Mouse (Mus musculus): ENCODE data around the gene Fbxo21. TPM values are rescaled to one million over a fixed set of nuclear protein-coding genes. Genes with fewer than 3 reads are reported as not detected.

Fbxo21 gene
- 61.2 and 65.7 TPM in 2 replicates for polyA plus RNA-seq (2015; fragmentation: Nextera tagmentation; extraction: Ambion mirVana)

GRCm38 (mm10) chr5:117976657-117977500 lies at the start of gene Fbxo21:
Gene Fbxo21, plus strand, starts transcription at chr5:117976730.
- Histone ChIP-seq H3K4me3 (replicated peaks) (peak within 1 kb of the TSS; percentile 100), H3K9me3 (no peaks in the 10 kb centered on the region), H3K27ac (peak within 1 kb of the TSS; percentile 82), H3K4me2 (peak within 1 kb of the TSS; percentile 79), H3K36me3 (peaks cover 2% of the 10 kb centered on the region), H3K27me3 (replicated peaks) (no peaks in the 10 kb centered on the region), H3K4me1 (peaks cover 22% of the 10 kb centered on the region), H3K9ac (peak within 1 kb of the TSS; percentile 86)
- WGBS = under 1% methylated on average over 83 of the region's 88 CpGs
- peak; percentile 90 for ATAC-seq (ENCODE audit: insufficient read depth, low FRiP score, low read depth)

GRCm38 (mm10) chr5:117928553-117928952 lies 48.0 kb upstream of the Fbxo21 start:
- Histone ChIP-seq H3K36me3 (no peaks in the 10 kb centered on the region), H3K4me3 (replicated peaks) (no peak overlapping the region), H3K4me1 (no peaks in the 10 kb centered on the region), H3K9ac (no peak overlapping the region), H3K27ac (no peak overlapping the region), H3K27me3 (replicated peaks) (no peaks in the 10 kb centered on the region), H3K9me3 (no peaks in the 10 kb centered on the region), H3K4me2 (no peak overlapping the region)
- no peak for ATAC-seq (ENCODE audit: insufficient read depth, low FRiP score, low read depth)
- 89% methylated on average over 2 of the region's 2 CpGs for WGBS

- H3K27ac ChIP-seq = no peak overlapping the region
- no peaks in the 10 kb centered on the region for H3K36me3 ChIP-seq
- H3K4me1 ChIP-seq = no peaks in the 10 kb centered on the region
- ATAC-seq (ENCODE audit: insufficient read depth, low FRiP score, low read depth) = no peak
- H3K4me2 ChIP-seq = no peak overlapping the region
- peaks cover 1% of the 10 kb centered on the region; the same call in 1 of the 2 replicates for H3K27me3 ChIP-seq (replicated peaks)
- WGBS = 82% methylated on average over 2 of the region's 2 CpGs
- no peak overlapping the region for H3K4me3 ChIP-seq (replicated peaks)
- no peak overlapping the region for H3K9ac ChIP-seq
- H3K9me3 ChIP-seq = no peaks in the 10 kb centered on the region
Measured at GRCm38 (mm10) chr5:117932222-117932621, 44.3 kb upstream of the Fbxo21 start.

DNA sequence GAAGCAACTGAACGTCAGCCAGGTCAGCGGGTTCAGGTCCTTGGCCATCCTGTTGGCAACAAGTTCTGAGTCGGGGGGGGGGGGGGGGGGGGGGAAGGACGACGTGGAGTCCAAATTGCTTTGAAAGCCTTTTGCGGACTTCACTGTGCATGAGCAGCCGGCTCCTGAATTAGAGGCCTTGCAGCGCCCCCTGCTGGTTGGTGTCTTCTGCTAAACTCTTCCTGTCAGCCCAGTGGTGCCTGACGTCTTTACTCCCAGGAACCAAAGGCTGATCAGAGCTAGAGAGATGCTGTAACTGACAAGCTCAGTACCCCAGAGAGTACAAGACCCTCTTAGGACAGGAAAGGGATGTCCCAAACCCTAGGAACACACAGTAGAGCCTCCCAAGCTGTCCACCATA lies 43.7 kb upstream of the Fbxo21 start:
- H3K4me3 ChIP-seq (replicated peaks) = no peak overlapping the region
- H3K9ac ChIP-seq = no peak overlapping the region
- no peak for ATAC-seq (ENCODE audit: insufficient read depth, low FRiP score, low read depth)
- H3K4me1 ChIP-seq = no peaks in the 10 kb centered on the region
- H3K9me3 ChIP-seq = no peaks in the 10 kb centered on the region
- no peak overlapping the region for H3K27ac ChIP-seq
- WGBS = 0% methylated on average over 6 of the region's 9 CpGs
- no peaks in the 10 kb centered on the region for H3K36me3 ChIP-seq
- H3K27me3 ChIP-seq (replicated peaks) = peaks cover 3% of the 10 kb centered on the region; the same call in 1 of the 2 replicates
- no peak overlapping the region for H3K4me2 ChIP-seq

DNA sequence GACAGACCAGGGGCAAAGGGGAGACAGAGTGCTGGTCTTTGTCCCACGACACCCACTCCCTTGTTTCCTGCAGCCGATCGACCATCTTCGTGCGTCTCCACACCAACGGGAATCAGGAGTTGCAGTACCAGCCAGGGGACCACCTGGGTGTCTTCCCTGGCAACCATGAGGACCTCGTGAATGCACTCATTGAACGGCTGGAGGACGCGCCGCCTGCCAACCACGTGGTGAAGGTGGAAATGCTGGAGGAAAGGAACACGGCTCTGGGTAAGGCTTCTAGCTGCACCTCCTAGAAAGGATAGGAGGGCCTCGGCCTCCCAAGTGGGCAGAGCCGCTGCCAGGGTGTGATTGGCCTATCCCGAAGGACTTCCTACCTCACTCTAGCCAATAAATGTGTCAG lies 40.2 kb upstream of the Fbxo21 start:
- WGBS = 63% methylated on average over 16 of the region's 16 CpGs
- ATAC-seq (ENCODE audit: insufficient read depth, low FRiP score, low read depth) = no peak

DNA sequence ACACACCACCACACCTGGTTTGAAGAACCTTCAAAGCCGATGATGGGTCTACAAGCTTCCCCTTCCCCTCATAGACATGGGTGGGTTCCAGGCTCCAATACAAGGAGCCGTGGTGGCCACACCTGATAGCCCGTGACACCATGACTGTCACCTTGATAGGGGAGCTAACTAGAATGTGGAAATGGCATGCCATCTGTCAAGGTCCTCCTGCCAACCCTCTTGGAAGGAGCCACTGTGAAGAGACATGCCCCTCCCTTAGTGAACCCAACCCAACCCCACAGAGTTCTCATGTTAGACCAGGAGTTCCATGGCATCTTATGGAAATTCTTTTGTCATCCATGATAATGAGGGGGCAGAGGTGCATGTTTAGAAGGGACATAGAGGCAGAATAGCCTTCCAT lies 39.3 kb upstream of the Fbxo21 start:
- Histone ChIP-seq H3K36me3 (no peaks in the 10 kb centered on the region), H3K27ac (no peak overlapping the region), H3K4me1 (no peaks in the 10 kb centered on the region), H3K9me3 (no peaks in the 10 kb centered on the region), H3K9ac (no peak overlapping the region), H3K27me3 (replicated peaks) (peaks cover 3% of the 10 kb centered on the region; the same call in 1 of the 2 replicates), H3K4me2 (no peak overlapping the region), H3K4me3 (replicated peaks) (no peak overlapping the region)
- ATAC-seq (ENCODE audit: insufficient read depth, low FRiP score, low read depth) = no peak
- WGBS = 79% methylated on average over 3 of the region's 3 CpGs

More for the DNA sequence above, 40.2 kb upstream of the Fbxo21 start:
- no peaks in the 10 kb centered on the region for H3K36me3 ChIP-seq
- no peak overlapping the region for H3K4me2 ChIP-seq
- no peaks in the 10 kb centered on the region for H3K4me1 ChIP-seq
- no peak overlapping the region for H3K9ac ChIP-seq
- H3K9me3 ChIP-seq = no peaks in the 10 kb centered on the region
- no peak overlapping the region for H3K27ac ChIP-seq
- peaks cover 3% of the 10 kb centered on the region; the same call in 1 of the 2 replicates for H3K27me3 ChIP-seq (replicated peaks)
- H3K4me3 ChIP-seq (replicated peaks) = no peak overlapping the region

DNA sequence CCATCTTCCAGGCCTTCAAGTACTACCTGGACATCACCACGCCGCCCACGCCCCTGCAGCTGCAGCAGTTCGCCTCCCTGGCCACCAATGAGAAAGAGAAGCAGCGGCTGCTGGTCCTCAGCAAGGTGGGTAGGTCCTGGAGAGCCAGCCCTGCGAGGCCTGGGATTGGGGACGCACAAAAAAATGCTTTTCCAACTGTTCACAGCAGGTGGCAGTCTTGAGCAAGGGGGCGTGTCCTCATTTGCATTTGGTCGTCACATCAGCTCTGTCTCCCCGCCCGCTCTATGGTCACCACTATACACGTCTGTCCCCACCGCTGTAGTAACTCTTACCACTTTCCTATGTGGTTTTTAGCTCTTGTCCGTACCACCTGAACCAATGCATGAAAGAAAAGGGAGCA lies 38.3 kb upstream of the Fbxo21 start:
- no peak overlapping the region for H3K9ac ChIP-seq
- H3K4me1 ChIP-seq = no peaks in the 10 kb centered on the region
- H3K4me3 ChIP-seq (replicated peaks) = peak overlapping the region; percentile 33
- H3K27me3 ChIP-seq (replicated peaks) = peaks cover 3% of the 10 kb centered on the region; the same call in 1 of the 2 replicates
- no peaks in the 10 kb centered on the region for H3K9me3 ChIP-seq
- 15% methylated on average over 14 of the region's 14 CpGs for WGBS
- peak overlapping the region; percentile 54 for H3K4me2 ChIP-seq
- no peaks in the 10 kb centered on the region for H3K36me3 ChIP-seq
- no peak overlapping the region for H3K27ac ChIP-seq
- peak; percentile 53; the same call in 1 of the 2 replicates for ATAC-seq (ENCODE audit: insufficient read depth, low FRiP score, low read depth)

DNA sequence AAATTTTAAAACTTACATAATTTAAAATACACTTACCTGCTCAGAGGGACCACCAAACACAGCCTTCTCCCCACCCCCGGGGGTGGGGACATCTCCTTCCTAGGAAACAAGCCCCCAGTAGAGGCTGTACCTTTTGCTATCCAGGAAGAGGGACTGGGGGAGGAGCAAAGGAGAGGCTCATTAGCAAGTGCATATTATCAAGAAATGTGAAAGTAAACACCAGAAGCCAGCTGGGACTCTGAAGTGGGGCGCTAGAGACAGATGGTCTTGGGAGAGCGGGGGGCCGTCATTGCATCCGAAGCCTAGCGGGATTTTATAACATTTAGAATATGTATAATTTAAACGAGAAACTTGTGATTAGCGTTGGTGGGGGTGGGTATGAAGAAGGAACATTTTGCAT lies 37.1 kb upstream of the Fbxo21 start:
- H3K4me3 ChIP-seq (replicated peaks) = no peak overlapping the region
- no peak overlapping the region for H3K4me2 ChIP-seq
- no peak overlapping the region for H3K27ac ChIP-seq
- no peak for ATAC-seq (ENCODE audit: insufficient read depth, low FRiP score, low read depth)
- no peaks in the 10 kb centered on the region for H3K4me1 ChIP-seq
- no peaks in the 10 kb centered on the region for H3K9me3 ChIP-seq
- no peak overlapping the region for H3K9ac ChIP-seq
- 62% methylated on average over 8 of the region's 8 CpGs for WGBS
- H3K27me3 ChIP-seq (replicated peaks) = peaks cover 3% of the 10 kb centered on the region; the same call in 1 of the 2 replicates
- H3K36me3 ChIP-seq = no peaks in the 10 kb centered on the region

DNA sequence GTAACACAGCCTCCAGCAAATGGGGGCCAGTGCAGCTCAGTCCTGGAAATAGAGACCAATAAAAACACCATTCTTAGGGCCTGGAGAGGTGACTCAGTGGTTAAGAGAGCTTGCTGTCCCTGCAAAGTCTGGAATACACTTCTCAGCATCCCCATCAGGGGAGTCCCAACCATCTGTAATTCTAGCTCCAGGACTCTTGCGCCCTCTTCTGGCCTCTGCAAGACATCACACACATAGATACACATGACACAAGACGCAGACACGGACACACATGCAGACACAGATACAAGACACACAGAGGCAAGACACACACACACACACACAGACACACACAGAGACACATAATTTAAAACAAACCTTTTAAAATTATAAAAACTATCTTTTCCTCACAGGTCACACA lies 35.0 kb upstream of the Fbxo21 start:
- H3K9ac ChIP-seq = no peak overlapping the region
- H3K27me3 ChIP-seq (replicated peaks) = peaks cover 3% of the 10 kb centered on the region; the same call in 1 of the 2 replicates
- 77% methylated on average over 3 of the region's 3 CpGs for WGBS
- H3K27ac ChIP-seq = no peak overlapping the region
- no peak overlapping the region for H3K4me3 ChIP-seq (replicated peaks)
- no peak for ATAC-seq (ENCODE audit: insufficient read depth, low FRiP score, low read depth)
- H3K4me2 ChIP-seq = no peak overlapping the region
- no peaks in the 10 kb centered on the region for H3K4me1 ChIP-seq
- H3K9me3 ChIP-seq = no peaks in the 10 kb centered on the region
- H3K36me3 ChIP-seq = no peaks in the 10 kb centered on the region

DNA sequence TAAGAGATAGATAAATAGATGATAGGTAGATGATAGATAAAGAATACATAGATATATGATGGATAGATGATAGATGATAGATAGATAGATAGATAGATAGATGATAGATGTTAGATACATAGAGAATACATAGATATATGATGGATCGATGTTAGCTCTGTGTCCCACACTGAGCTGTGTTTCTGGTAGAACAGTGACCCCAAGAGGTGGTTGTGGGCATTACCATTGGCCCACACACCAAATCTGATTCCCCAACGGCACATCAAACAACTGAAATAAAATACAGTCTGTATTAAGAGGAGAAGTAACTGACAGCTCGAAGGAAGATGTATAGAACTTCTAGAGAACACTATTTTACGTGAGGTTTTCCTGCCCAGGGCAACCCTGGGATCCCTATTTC lies 29.9 kb upstream of the Fbxo21 start:
- 19% methylated on average over 4 of the region's 4 CpGs for WGBS
- H3K36me3 ChIP-seq = no peaks in the 10 kb centered on the region
- no peak overlapping the region for H3K4me2 ChIP-seq
- no peak overlapping the region for H3K9ac ChIP-seq
- ATAC-seq (ENCODE audit: insufficient read depth, low FRiP score, low read depth) = no peak
- H3K27me3 ChIP-seq (replicated peaks) = no peaks in the 10 kb centered on the region
- no peaks in the 10 kb centered on the region for H3K4me1 ChIP-seq
- H3K9me3 ChIP-seq = no peaks in the 10 kb centered on the region
- H3K27ac ChIP-seq = no peak overlapping the region
- H3K4me3 ChIP-seq (replicated peaks) = no peak overlapping the region

DNA sequence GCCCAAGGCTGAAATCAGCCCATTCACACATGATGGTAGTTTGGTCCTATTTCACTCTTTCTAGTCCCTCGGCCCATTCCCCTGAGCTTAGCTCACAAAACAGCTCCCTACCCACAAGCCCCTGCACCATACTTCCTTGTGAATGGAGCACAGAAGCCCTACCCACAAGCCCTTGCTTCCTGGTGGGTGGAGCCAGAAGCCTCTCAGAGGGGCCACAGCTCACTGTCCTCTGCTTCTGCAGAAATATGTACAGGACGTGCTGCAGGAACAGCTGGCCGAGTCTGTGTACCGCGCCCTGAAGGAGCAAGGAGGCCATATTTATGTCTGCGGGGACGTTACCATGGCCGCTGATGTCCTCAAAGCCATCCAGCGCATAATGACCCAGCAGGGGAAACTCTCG lies 27.1 kb upstream of the Fbxo21 start:
- Histone ChIP-seq H3K27me3 (replicated peaks) (no peaks in the 10 kb centered on the region), H3K4me3 (replicated peaks) (no peak overlapping the region), H3K4me2 (no peak overlapping the region), H3K9me3 (no peaks in the 10 kb centered on the region), H3K36me3 (no peaks in the 10 kb centered on the region), H3K27ac (no peak overlapping the region), H3K9ac (no peak overlapping the region), H3K4me1 (no peaks in the 10 kb centered on the region)
- WGBS = 69% methylated on average over 10 of the region's 10 CpGs
- no peak for ATAC-seq (ENCODE audit: insufficient read depth, low FRiP score, low read depth)

DNA sequence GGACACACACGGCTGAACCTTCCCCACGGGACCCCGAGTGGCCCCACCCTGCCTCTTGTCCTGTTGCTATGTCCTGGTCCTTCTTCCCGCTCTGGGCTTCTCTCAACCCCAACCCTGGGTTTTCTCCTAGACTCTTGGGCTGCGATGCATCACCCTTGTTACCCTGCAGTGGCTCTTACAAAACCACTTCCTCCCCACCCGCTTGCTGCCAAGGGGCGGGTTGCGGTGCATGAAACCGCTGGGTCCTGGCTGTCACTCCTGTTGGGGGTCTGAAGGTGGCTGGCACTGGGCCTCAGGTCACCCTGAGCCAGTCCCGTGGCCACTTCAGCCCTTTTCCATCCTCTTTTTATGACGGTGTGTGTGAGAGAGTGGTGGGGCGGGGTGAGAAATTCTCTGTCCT lies 22.6 kb upstream of the Fbxo21 start:
- Histone ChIP-seq H3K4me2 (no peak overlapping the region), H3K4me1 (no peaks in the 10 kb centered on the region), H3K27ac (no peak overlapping the region), H3K27me3 (replicated peaks) (no peaks in the 10 kb centered on the region), H3K9me3 (no peaks in the 10 kb centered on the region), H3K4me3 (replicated peaks) (no peak overlapping the region), H3K9ac (no peak overlapping the region), H3K36me3 (no peaks in the 10 kb centered on the region)
- ATAC-seq (ENCODE audit: insufficient read depth, low FRiP score, low read depth) = no peak
- 80% methylated on average over 12 of the region's 12 CpGs for WGBS

All from stomach, embryonic 15.5 days (tissue).